8 mouse cellular contexts compared by ENCODE assay signal in genomic region chr8:126595204-126596061, GRCm38 (mm10). TPM values are rescaled to one million over a fixed set of nuclear protein-coding genes. Genes with fewer than 3 reads are reported as not detected.
A peak's percentile ranks its signal among the peaks of the same experiment; 100 is the strongest.
DNase-seq lines count a peak whose midpoint lies in the region; ATAC-seq and TF ChIP-seq lines count a peak whose summit lies in the region.

No protein-coding gene starts in this region.

- no peak for ATAC-seq in limb, embryonic 15.5 days (ENCODE audit: insufficient number of reproducible peaks, low FRiP score, low TSS enrichment, low read depth)
- no peak for ATAC-seq in midbrain, postnatal 0 days (ENCODE audit: low FRiP score)

- H3K4me3 ChIP-seq in embryonic facial prominence, embryonic 10.5 days, result peak overlapping the region; percentile 99
- H3K4me3 ChIP-seq in limb, embryonic 15.5 days, result peak overlapping the region; percentile 82
- peak overlapping the region; percentile 99 for H3K4me3 ChIP-seq in midbrain, postnatal 0 days (ENCODE audit: low read depth, low read length)

- H3K4me1 ChIP-seq in embryonic facial prominence, embryonic 10.5 days, result peaks cover 62% of the 10 kb centered on the region
- peaks cover 44% of the 10 kb centered on the region for H3K4me1 ChIP-seq in limb, embryonic 15.5 days
- H3K4me1 ChIP-seq in midbrain, postnatal 0 days (ENCODE audit: insufficient read depth, low read length), result peaks cover 14% of the 10 kb centered on the region; the same call in 1 of the 2 replicates

- no peaks in the 10 kb centered on the region for H3K9me3 ChIP-seq in embryonic facial prominence, embryonic 10.5 days
- H3K9me3 ChIP-seq in limb, embryonic 15.5 days, result no peaks in the 10 kb centered on the region
- no peaks in the 10 kb centered on the region for H3K9me3 ChIP-seq in midbrain, postnatal 0 days (ENCODE audit: low read length)

- peak overlapping the region; percentile 97 for H3K27ac ChIP-seq in embryonic facial prominence, embryonic 10.5 days (replicated peaks)
- peak overlapping the region; percentile 100 for H3K27ac ChIP-seq in limb, embryonic 15.5 days
- H3K27ac ChIP-seq in midbrain, postnatal 0 days (ENCODE audit: low read depth, low read length), result peak overlapping the region; percentile 99

- no peak; the same call in 1 of the 2 replicates for TF ChIP-seq CTCF in midbrain, postnatal 0 days (IDR thresholded peaks at IDR 0.05)

- H3K36me3 ChIP-seq in embryonic facial prominence, embryonic 10.5 days (replicated peaks), result peaks cover 11% of the 10 kb centered on the region
- H3K36me3 ChIP-seq in limb, embryonic 15.5 days, result peaks cover 6% of the 10 kb centered on the region; the same call in 1 of the 2 replicates
- H3K36me3 ChIP-seq in midbrain, postnatal 0 days (ENCODE audit: insufficient read depth, low read length), result peaks cover 6% of the 10 kb centered on the region; the same call in 1 of the 2 replicates

- DNase-seq in spleen, adult 18-20 months, result peak; percentile 38
- DNase-seq in spleen, postnatal 14 days (ENCODE audit: low spot score in 2 of 2), result no peak
- peak; percentile 39 for DNase-seq in embryonic facial prominence, embryonic 10.5 days (ENCODE audit: low spot score)
- peak; percentile 91 to 93 for DNase-seq in heart, adult 18-20 months
- peak; percentile 89 for DNase-seq in kidney, adult 11 months
- DNase-seq in midbrain, postnatal 0 days (ENCODE audit: low spot score), result peak; percentile 75
- DNase-seq in testis, postnatal 10 days (ENCODE audit: low spot score), result peak; percentile 62

- WGBS in embryonic facial prominence, embryonic 10.5 days, result 35% methylated on average over 16 of the region's 16 CpGs
- 11% methylated on average over 16 of the region's 16 CpGs for WGBS in limb, embryonic 15.5 days
- WGBS in midbrain, postnatal 0 days, result 10% methylated on average over 16 of the region's 16 CpGs

- no peak overlapping the region for H3K9ac ChIP-seq in limb, embryonic 15.5 days
- H3K9ac ChIP-seq in midbrain, postnatal 0 days (replicated peaks; ENCODE audit: low read length, poor library complexity, severe bottlenecking), result peak overlapping the region; percentile 98

- H3K4me2 ChIP-seq in limb, embryonic 15.5 days, result peak overlapping the region; percentile 84
- H3K4me2 ChIP-seq in midbrain, postnatal 0 days (ENCODE audit: low read depth, low read length, poor library complexity, severe bottlenecking), result peak overlapping the region; percentile 96

- H3K27me3 ChIP-seq in embryonic facial prominence, embryonic 10.5 days (replicated peaks; ENCODE audit: low read depth, poor library complexity, severe bottlenecking), result peaks cover 4% of the 10 kb centered on the region
- no peaks in the 10 kb centered on the region for H3K27me3 ChIP-seq in limb, embryonic 15.5 days
- H3K27me3 ChIP-seq in midbrain, postnatal 0 days (ENCODE audit: insufficient read depth, low read length), result no peaks in the 10 kb centered on the region

RNA-seq across cellular contexts. Expression of gene Irf2bp2, which starts 1.6 kb away (rescaled TPM):
- polyA plus RNA-seq in embryonic facial prominence, embryonic 10.5 days (2016; fragmentation: Nextera tagmentation; extraction: Ambion mirVana), result 4.5 and 5.4 TPM in 2 replicates
- 100 to 1,000 TPM; 101 to 128 TPM for total RNA-seq in heart, adult 18-20 months (2021)
- polyA plus RNA-seq in limb, embryonic 15.5 days (2015; fragmentation: Nextera tagmentation; extraction: Ambion mirVana), result 11.0 and 12.8 TPM in 2 replicates
- total RNA-seq in midbrain, postnatal 0 days (2014; rRNA removed), result 81.3 and 88.2 TPM in 2 replicates
- polyA plus RNA-seq in midbrain, postnatal 0 days (2015; fragmentation: Nextera tagmentation; extraction: Ambion mirVana), result 8.0 and 9.2 TPM in 2 replicates

Comparison
In these comparisons a context has a peak if more than half of its experiments do, and no peak if none do; other contexts are left out.
1. DNase-seq: peak in spleen, adult 18-20 months (2 of 2), embryonic facial prominence, embryonic 10.5 days (single experiment), heart, adult 18-20 months (2 of 2), kidney, adult 11 months (single experiment), midbrain, postnatal 0 days (single experiment) and testis, postnatal 10 days (single experiment); none in spleen, postnatal 14 days (0 of 2).
2. Peak in every context shown above with its lines, with median percentiles within 50 percentile points of each other: H3K27ac ChIP-seq and H3K4me3 ChIP-seq.